Mouse (Mus musculus): ENCODE measurements around the gene Lnx1.

GRCm38 (mm10) chr5:74662618-74663017 is 40.1 kb downstream of the Lnx1 start:
- TF ChIP-seq POLR2A (IDR thresholded peaks at IDR 0.05; ENCODE audit: borderline replicate concordance, insufficient read depth, low read length) (no peak), CTCF (IDR thresholded peaks at IDR 0.05; ENCODE audit: borderline replicate concordance, insufficient read depth, low read depth, low read length) (no peak)

All from cerebellum, adult 2 months (tissue).